Mouse (Mus musculus): ENCODE measurements around the gene Ddx43.

- TF ChIP-seq CTCF (IDR thresholded peaks at IDR 0.05; ENCODE audit: low read depth, low read length): no peak
- no peak for TF ChIP-seq GATA1 (IDR thresholded peaks at IDR 0.05; ENCODE audit: borderline replicate concordance, low read length)
- no peak for TF ChIP-seq TAL1 (conservative IDR thresholded peaks at IDR 0.05; ENCODE audit: low read depth, low read length)
- TF ChIP-seq POLR2AphosphoS5 (IDR thresholded peaks at IDR 0.05; ENCODE audit: insufficient replicate concordance, low read depth, low read length): no peak
- no peak for TF ChIP-seq GATA2 (IDR thresholded peaks at IDR 0.05; ENCODE audit: borderline replicate concordance, low read depth, low read length)
Observed at GRCm38 (mm10) chr9:78374885-78375389, 20.6 kb upstream of the Ddx43 start.
